Mouse (Mus musculus): ENCODE data around the gene Unc5a.
A peak's percentile ranks its signal among the peaks of the same experiment; 100 is the strongest.

Gene Unc5a

GRCm38 (mm10) chr13:54948531-54949493 is at the start of gene Unc5a:
Unc5a (plus strand) TSS chr13:54949411.
- DNase-seq = peak; percentile 93

- DNase-seq = peak; percentile 53 to 63
Measured at GRCm38 (mm10) chr13:54912053-54912452, 37.2 kb upstream of the Unc5a start.

- no peak for DNase-seq
Measured at GRCm38 (mm10) chr13:54912894-54913621, 36.2 kb upstream of the Unc5a start.

DNA sequence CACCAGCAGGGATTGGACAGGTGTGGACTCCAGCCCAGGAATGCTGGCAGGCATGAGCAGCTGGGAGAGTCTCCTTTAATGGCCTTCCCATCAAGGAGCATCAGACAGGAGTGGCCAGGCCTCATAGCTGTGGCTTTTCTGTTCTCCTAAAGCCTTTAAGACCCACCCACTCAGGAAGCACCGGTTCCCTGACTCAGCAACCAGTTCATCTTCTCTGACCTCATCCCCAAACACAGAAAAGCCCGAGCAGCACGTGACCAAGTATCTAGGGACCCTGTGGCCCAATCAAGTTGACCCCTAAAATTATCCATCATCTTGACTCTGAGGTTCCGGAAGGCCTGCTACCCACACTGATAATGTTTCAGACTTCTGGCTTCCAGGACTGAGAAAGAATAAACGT is 32.6 kb upstream of the Unc5a start:
- no peak for DNase-seq

DNA sequence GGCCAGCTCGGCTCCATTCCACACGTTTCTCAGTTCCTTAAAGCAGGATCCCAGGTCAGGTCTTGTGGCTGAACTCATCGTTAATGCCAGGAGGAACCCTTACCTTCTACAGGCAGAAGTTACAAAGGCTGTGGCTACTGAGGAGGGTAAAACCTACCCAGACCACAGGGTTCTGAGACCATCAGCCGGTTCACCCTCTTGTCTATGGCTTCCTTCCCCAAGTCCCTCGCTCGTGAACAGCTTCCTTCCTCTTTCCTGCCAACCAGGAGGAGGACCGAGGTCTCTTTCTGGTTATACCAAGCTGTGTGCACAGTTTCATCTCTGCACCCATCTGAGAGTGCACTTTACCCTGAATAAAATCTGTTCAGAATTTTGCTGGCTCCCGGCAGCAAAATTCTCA is 30.3 kb upstream of the Unc5a start:
- no peak for DNase-seq

DNA sequence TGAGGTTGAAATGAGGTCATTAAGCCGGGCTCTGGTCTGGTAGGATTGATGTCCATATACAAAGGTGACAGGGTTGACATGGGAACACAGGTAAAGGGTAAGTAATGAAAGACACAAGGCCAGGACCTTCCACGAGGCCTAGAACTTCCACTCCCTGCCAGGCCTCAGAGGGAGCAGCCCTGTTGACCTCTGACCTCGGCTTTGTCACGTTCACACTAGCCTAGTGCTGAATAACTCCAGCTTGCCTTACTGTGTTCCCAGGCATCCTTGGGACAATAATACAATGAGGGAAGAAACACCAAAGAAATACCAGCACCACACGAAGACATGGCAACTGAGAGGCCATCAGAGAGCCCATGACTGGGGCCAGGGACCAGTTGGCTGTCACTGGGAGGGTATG is 29.5 kb upstream of the Unc5a start:
- DNase-seq = no peak

DNA sequence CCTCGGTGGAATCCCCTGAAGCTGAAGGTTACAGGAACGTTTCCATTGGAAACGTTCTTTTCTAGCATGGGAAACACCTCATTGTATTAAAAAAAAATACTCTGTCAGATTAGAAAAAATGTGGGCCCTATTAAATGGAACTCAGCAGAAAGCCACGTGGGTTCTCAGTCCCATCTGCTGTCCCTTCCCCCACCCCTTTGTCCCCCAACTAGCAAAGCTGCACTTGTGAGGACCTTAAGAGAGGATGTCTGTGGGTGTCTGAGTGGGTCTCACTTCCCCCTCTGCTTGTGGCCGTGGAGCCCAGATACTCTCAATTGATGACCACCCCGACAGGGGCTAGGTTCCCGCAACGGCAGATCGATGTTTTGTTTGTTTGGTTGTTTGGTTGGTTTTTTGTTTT is 27.5 kb upstream of the Unc5a start:
- DNase-seq = no peak

- DNase-seq = no peak
Measured at GRCm38 (mm10) chr13:54923705-54924104, 25.5 kb upstream of the Unc5a start.

DNA sequence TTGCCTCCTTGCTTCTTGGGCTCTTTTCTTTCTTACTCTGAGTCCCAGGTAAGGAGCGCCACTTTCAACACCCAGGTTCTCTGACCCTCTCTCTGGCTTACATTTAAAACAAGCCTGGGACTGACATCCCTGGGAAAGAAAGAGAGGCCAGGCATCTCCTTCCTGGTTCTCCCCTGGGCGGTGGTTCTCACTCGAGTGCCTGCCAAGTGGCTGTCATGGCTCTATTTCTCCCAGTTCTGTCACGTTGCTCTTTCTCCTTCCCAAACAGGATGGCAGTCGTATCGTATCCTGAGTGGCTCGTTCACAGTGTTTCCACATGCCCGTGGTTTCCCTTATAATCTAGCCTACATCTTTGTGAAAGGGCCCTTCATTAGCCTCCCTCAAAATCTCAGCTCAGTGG is 23.7 kb upstream of the Unc5a start:
- DNase-seq = peak in 1 of 2 experiments; percentile 40

DNA sequence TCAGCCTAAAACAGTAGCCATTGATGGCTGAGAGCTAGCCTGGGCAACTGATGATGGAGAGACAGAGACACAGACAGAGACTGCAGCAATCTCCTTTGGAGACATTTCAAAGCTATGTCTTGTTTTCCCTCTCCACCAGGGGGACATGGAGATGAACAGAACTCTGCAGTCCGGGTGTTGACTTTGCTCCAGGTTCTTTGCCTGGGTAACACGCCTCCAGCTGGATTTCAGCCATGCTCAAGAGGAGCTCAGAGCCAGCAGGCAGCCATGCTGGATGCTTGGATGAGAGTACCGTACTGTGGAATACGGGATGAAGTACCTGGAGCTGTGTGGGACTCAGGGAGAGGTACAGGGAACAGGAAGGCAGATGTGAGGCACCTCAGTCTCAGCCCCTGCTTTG is 22.6 kb upstream of the Unc5a start:
- peak; percentile 75 to 82 for DNase-seq

DNA sequence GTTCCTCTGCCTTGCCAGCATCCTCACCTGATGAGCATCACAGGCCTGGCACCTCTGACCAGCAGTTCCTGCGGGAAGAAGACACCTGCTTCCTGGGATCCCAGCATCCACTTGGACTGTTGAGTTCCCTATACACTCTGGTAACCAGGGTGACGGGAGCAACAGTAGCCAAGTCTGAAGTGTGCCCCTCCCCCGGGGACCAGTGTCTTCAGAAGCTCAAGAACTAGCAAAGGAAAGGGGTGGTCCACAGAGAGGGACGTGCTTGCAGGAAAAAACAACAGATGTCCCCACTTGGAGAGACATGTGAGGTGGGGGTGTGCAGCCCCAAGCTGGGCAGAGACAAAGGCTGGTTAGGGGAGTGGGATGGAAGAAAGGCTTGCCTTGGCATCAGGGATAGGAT is 19.1 kb upstream of the Unc5a start:
- DNase-seq = no peak

GRCm38 (mm10) chr13:54934873-54935272 is 14.3 kb upstream of the Unc5a start:
- no peak for DNase-seq

- DNase-seq = peak; percentile 68 to 77
Measured at GRCm38 (mm10) chr13:54936173-54936572, 13.0 kb upstream of the Unc5a start.

DNA sequence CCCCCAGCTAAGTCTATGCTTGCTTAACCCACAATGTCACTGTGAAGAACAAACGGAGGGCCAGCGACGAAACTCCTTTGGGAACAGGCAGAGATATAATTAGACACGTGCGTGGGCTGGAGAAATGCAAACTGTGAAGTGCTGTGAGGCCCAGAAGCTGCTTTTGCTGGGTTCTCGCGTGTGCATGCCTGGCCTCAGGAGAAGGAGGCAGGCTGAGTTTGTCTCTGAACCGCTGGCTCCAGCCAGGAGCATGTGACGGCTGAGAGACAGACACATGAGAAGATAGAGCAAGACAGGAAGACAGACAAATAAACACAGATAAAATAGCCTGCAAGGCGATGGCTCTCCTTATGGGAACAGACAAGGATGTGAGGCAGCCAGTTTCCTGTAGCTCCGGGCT is 11.3 kb upstream of the Unc5a start:
- peak; percentile 46 to 52 for DNase-seq

DNA sequence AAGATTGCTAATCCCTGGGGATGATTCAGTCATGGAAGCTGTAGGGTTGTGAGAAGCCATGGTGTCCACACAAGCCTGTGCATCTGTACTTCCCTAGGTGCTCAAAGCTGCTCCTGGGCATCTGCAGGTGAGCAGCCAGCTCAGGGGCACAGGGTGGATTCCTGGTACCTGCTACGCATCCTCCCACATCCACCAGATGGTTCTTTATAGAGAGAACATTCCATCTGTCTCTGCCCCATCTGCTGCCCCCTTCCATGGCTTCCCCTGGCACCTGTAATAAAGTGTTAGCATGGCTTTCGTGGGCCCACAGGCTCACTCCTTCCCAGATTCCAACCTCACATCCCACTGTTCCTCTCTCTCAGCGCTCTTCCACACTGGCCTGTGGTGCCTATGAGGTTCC is 10.7 kb upstream of the Unc5a start:
- DNase-seq = no peak

DNA sequence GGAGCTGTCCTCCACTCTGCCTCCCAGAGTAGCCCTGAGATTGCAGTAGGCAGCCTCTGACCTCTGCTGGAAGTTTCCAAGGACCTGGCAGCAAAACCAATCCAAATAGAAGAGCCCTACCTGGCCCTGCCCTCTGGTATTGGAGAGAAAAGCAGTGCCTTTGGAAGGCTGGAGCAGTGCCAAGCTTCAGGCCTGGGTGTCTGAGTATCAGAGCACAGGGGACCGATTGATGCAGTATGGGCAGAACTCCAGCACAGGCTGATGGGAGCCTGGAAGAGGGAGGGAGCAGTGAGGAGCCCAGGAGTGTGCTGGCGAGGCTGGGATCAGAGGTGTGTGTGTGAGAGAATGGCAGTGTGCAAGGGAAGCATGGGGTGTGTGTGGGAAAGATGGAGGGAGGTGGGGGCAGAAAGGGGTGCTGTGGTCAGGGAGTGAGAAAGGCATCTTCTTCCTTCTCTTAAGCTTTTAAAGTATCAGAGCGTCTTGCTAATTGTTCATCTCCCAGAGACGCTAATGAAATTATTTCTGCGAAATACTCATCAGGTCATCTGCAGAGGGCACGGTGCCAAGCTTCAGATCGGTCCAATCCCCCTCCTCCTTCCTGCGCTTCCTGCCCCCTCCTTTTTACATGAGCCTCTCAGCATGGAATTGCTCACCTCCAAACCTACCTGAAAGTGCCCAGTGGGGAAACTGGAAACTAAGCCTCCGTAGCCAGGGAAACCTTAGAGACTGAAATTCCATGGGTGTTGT is 4.6 kb upstream of the Unc5a start:
- peak in 1 of 2 experiments; percentile 68 for DNase-seq

GRCm38 (mm10) chr13:54945332-54945731 is 3.9 kb upstream of the Unc5a start:
- no peak for DNase-seq

GRCm38 (mm10) chr13:54946406-54946805 is 2.8 kb upstream of the Unc5a start:
- no peak for DNase-seq

GRCm38 (mm10) chr13:54949592-54949991 is 381 bp downstream of the Unc5a start:
- peak in 1 of 2 experiments; percentile 76 for DNase-seq

- DNase-seq = peak in 1 of 2 experiments; percentile 59
Measured at GRCm38 (mm10) chr13:54950131-54950530, 920 bp downstream of the Unc5a start.

- DNase-seq = no peak
Measured at GRCm38 (mm10) chr13:54951166-54951565, 2.0 kb downstream of the Unc5a start.

- DNase-seq = no peak
Measured at GRCm38 (mm10) chr13:54954745-54955144, 5.5 kb downstream of the Unc5a start.

All from cerebellum, postnatal 25 days (tissue).